Mouse (Mus musculus) C2C12 (cell line): ENCODE results near the gene Cacna1c. TPM values are rescaled to one million over a fixed set of nuclear protein-coding genes. Genes with fewer than 3 reads are reported as not detected.

Source experiments
- H3K27me3 ChIP-seq: one replicate; pipeline ENCODE4 v1.6.1; 2011; ENCODE audit not compliant: control insufficient read depth, insufficient read depth, insufficient read length
- H3K36me3 ChIP-seq: one replicate; pipeline ENCODE4 v1.6.1; 2011; ENCODE audit not compliant: control insufficient read depth, insufficient read depth
- H3K4me3 ChIP-seq: one replicate; pipeline ENCODE4 v1.5.1; 2011; ENCODE audit warnings: mild to moderate bottlenecking, control low read depth; ENCODE audit not compliant: poor library complexity, insufficient read depth, severe bottlenecking
- H3K79me2 ChIP-seq: one replicate; pipeline ENCODE4 v1.6.1; 2011; ENCODE audit not compliant: control insufficient read depth, insufficient read depth
- H3K79me3 ChIP-seq: one replicate; pipeline ENCODE4 v1.6.1; 2011; ENCODE audit warnings: low read depth, control low read depth
- H3ac ChIP-seq: one replicate; pipeline ENCODE3; 2011; ENCODE audit warnings: low read depth; ENCODE audit not compliant: control insufficient read depth, insufficient read length
- CEBPB ChIP-seq: IDR thresholded peaks from one replicate; pipeline ENCODE4 v1.6.1; 2011; ENCODE audit warnings: low read depth, mild to moderate bottlenecking, control low read depth, moderate library complexity
- CTCF ChIP-seq: IDR thresholded peaks from one replicate; pipeline ENCODE4 v1.5.1; 2011; ENCODE audit not compliant: control insufficient read depth, insufficient read depth, insufficient read length
- FOSL1 ChIP-seq: IDR thresholded peaks from one replicate; pipeline ENCODE4 v1.8.0; 2011; ENCODE audit warnings: mild to moderate bottlenecking, low read length; ENCODE audit not compliant: poor library complexity, insufficient read depth, severe bottlenecking
- MAX ChIP-seq: IDR thresholded peaks from one replicate; pipeline ENCODE4 v1.6.1; 2011; ENCODE audit warnings: mild to moderate bottlenecking, control low read depth
- MYOD1 ChIP-seq: IDR thresholded peaks from one replicate; pipeline ENCODE4 v1.6.1; 2011; ENCODE audit warnings: low read depth; ENCODE audit not compliant: control insufficient read depth, insufficient read length
- MYOG ChIP-seq: IDR thresholded peaks from one replicate; pipeline ENCODE4 v1.6.1; 2011; ENCODE audit not compliant: control insufficient read depth, insufficient read length; ENCODE audit errors: extremely low read depth
- USF1 ChIP-seq: IDR thresholded peaks from one replicate; pipeline ENCODE4 v1.6.1; 2011; ENCODE audit warnings: low read depth, mild to moderate bottlenecking, control low read depth, moderate library complexity
- polyA plus RNA-seq: library from polyadenylated mRNA; unstranded; fragments of >200 nt; fragmentation: generic; extraction: Trizol; gene quantifications from one replicate; pipeline ENCODE4 v1.2.1, GENCODE M21; 2012; ENCODE audit warnings: missing spikeins

Cacna1c gene
- polyA plus RNA-seq, 1 experiment, result not detected

DNA sequence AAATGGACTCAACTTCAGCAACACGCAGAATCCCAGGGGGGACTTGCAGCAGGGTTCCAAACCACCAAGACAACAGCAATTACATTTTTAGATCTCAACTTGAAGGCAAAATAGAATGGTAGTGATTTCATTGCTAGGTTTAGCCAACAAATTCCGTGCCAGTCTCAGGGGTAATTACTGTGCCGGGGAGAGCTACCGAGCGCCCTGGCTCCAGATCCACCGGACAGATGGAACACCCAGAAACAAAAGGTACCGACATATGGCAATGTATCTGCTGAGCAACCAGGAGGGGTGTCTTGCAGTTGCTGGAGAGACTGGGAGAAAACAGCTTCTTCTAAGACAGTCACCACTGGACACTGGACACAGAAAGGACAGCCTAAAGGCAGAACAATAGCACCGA, 442.4 kb downstream of the Cacna1c start:
- H3K79me2 ChIP-seq, result no peaks in the 10 kb centered on the region
- TF ChIP-seq USF1 (no peak), CTCF (no peak), MYOD1 (no peak), MAX (no peak), CEBPB (no peak), MYOG (no peak), FOSL1 (no peak)
- no peaks in the 10 kb centered on the region for H3K79me3 ChIP-seq
- no peak overlapping the region for H3K4me3 ChIP-seq
- H3ac ChIP-seq, result no peak overlapping the region
- peaks cover 16% of the 10 kb centered on the region for H3K27me3 ChIP-seq
- H3K36me3 ChIP-seq, result no peaks in the 10 kb centered on the region

DNA sequence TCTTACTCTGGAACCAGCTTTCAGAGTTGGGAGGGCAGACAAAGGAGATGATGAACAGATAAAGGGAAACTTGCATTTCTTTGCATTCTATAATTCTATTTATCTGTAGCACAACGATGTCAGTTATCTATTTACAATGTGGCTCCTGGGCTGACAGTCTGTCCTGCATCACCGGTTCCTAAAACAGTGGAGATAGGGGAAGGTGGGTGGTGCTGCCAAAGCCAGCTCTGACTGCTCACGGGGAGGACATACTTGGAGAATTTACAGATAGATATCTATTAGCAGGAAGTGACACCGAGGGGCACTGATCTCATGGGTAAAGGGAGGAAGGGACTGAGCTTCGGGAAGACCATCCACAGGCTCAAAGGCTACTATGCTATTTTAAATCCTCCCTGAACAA, 443.2 kb downstream of the Cacna1c start:
- Histone ChIP-seq H3K79me2 (no peaks in the 10 kb centered on the region), H3K79me3 (no peaks in the 10 kb centered on the region), H3K27me3 (peaks cover 16% of the 10 kb centered on the region), H3K4me3 (no peak overlapping the region), H3K36me3 (no peaks in the 10 kb centered on the region), H3ac (no peak overlapping the region)
- TF ChIP-seq CTCF (no peak), MYOD1 (no peak), MAX (no peak), USF1 (no peak), FOSL1 (no peak), MYOG (no peak), CEBPB (no peak)

GRCm38 (mm10) chr6:118749285-118749684, 446.9 kb downstream of the Cacna1c start:
- Histone ChIP-seq H3K27me3 (peaks cover 6% of the 10 kb centered on the region), H3K36me3 (no peaks in the 10 kb centered on the region), H3K79me2 (no peaks in the 10 kb centered on the region), H3ac (no peak overlapping the region), H3K79me3 (no peaks in the 10 kb centered on the region), H3K4me3 (no peak overlapping the region)
- TF ChIP-seq MYOD1, result no peak
- no peak for TF ChIP-seq MAX
- no peak for TF ChIP-seq CTCF
- no peak for TF ChIP-seq CEBPB
- no peak for TF ChIP-seq USF1
- no peak for TF ChIP-seq MYOG
- no peak for TF ChIP-seq FOSL1

GRCm38 (mm10) chr6:118742701-118743100, 453.5 kb downstream of the Cacna1c start:
- Histone ChIP-seq H3K79me2 (no peaks in the 10 kb centered on the region), H3K4me3 (no peak overlapping the region), H3ac (no peak overlapping the region), H3K27me3 (no peaks in the 10 kb centered on the region), H3K79me3 (no peaks in the 10 kb centered on the region), H3K36me3 (no peaks in the 10 kb centered on the region)
- TF ChIP-seq MYOG, result no peak
- no peak for TF ChIP-seq FOSL1
- TF ChIP-seq USF1, result no peak
- no peak for TF ChIP-seq CTCF
- TF ChIP-seq MYOD1, result no peak
- no peak for TF ChIP-seq MAX
- TF ChIP-seq CEBPB, result no peak

DNA sequence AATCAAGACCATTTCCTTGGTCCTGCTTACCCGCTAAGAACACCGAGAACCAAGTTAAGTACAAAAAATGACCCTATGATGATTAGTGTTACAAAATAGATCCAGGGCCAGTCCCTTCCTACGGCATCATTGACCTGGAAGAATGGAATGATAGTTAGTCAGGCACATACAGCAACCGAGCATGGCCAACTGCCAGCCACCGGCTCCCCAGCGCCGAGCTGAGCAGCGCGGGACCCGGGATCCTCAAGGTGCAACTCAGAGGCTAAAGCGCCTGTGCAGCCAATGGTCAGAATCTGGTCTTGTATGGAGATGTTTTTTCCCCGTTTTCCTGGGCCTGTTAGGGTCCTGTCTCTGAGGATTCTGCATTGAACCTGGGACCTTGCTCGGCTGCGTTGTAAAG, 454.4 kb downstream of the Cacna1c start:
- H3K4me3 ChIP-seq, result no peak overlapping the region
- no peaks in the 10 kb centered on the region for H3K79me3 ChIP-seq
- H3K27me3 ChIP-seq, result no peaks in the 10 kb centered on the region
- no peaks in the 10 kb centered on the region for H3K36me3 ChIP-seq
- TF ChIP-seq MYOG, result no peak
- no peak for TF ChIP-seq CEBPB
- TF ChIP-seq MAX, result no peak
- H3ac ChIP-seq, result no peak overlapping the region
- H3K79me2 ChIP-seq, result no peaks in the 10 kb centered on the region

GRCm38 (mm10) chr6:118739961-118740599, 456.1 kb downstream of the Cacna1c start:
- Histone ChIP-seq H3K4me3 (no peak overlapping the region), H3K36me3 (no peaks in the 10 kb centered on the region), H3K79me2 (no peaks in the 10 kb centered on the region), H3K27me3 (no peaks in the 10 kb centered on the region), H3ac (no peak overlapping the region), H3K79me3 (no peaks in the 10 kb centered on the region)
- TF ChIP-seq MYOG, result no peak
- TF ChIP-seq USF1, result no peak
- TF ChIP-seq MAX, result no peak
